Mouse (Mus musculus) myocyte (in vitro differentiated cells): ENCODE measurements around the gene Lmo7.

Experiments
- POLR2A ChIP-seq: IDR thresholded peaks from one replicate; pipeline ENCODE4 v1.6.1; 2011; ENCODE audit warnings: low read depth, mild to moderate bottlenecking, control low read depth, moderate library complexity; ENCODE audit not compliant: insufficient read length
- POLR2AphosphoS2 ChIP-seq: IDR thresholded peaks from one replicate; pipeline ENCODE4 v1.6.1; 2011; ENCODE audit warnings: low read depth, control low read depth; ENCODE audit not compliant: insufficient read length
- REST ChIP-seq: IDR thresholded peaks from one replicate; pipeline ENCODE4 v1.6.1; 2011; ENCODE audit warnings: mild to moderate bottlenecking, control low read depth, moderate library complexity; ENCODE audit not compliant: insufficient read depth, insufficient read length

- TF ChIP-seq POLR2AphosphoS2: no peak
- no peak for TF ChIP-seq POLR2A
- no peak for TF ChIP-seq REST
Measured at GRCm38 (mm10) chr14:101953793-101954468, 224.2 kb downstream of the Lmo7 start.
